Mouse (Mus musculus): ENCODE measurements around the gene Cdkal1.

The Cdkal1 gene

DNA sequence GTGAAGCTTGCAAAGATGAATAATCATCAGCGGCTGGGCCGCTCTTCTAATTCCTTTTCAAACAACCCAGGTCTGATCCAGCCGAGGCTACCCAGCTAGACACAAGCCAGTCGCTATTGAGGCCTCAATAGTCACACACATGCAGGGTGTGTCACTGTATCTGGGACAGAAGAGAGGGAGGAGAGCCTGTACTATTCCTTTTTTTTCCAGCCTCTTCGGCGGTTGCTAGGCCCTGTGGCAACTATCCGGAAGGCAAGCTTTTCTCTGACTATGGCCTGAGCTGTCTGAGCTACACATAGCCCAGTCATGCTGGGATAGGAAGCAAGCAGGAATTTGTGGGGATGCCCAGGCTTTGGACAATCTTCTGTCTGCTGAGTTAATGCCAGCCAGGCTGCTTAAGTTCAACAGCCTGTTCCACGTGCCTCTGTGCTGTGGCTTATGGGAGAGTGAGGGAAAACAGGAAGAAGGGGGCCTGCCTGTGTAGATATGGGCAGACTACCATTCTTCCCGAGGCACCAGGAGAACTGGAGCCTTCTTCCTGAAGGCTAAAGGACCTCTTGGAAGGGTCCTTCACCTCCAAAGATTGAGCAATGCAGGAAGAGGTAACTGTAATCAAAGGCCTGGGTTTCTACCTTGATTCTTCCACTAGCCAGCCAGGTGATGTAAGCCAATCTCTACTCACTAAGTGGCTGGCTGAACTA, 658.5 kb downstream of the Cdkal1 start:
- DNase-seq (ENCODE audit: low read depth, low spot score), result no peak

DNA sequence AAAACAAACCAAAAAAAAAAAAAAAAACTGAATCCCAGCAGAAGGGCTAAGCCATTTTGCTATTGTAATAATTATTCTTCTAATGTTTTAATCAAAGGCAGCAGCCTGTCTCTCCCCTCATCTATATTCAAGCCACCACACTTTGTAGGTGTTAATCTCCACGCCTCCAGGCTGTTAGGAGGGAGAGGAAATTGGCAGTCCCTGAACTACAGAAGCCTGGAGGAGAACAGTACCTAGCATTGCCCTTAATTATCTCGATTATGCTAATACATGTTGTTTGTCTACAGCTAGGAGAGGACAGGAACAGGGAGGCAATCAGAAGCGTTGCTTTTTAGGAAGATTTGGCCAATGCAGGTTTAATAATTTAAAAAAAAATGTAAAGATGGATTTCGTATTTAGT, 659.8 kb downstream of the Cdkal1 start:
- no peak for DNase-seq (ENCODE audit: low read depth, low spot score)

DNA sequence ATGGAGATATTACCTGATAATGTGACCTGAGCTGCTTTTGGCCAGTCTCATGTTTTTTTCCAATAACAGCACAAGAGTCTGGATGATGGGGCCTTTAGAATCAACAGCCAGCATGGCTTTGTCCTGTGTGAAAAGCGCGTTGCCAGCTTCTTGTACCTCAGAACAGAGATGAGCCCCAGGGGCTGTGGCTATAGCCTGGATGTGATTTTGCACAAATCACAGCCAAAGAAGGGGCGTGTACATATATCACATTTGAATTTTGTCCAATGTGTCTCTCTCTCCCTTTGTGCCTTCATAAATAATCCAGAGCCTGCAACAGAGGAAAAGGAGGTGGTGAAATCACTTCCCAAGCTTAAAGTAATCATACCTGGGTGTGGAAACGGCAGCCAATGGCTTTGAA, 660.5 kb downstream of the Cdkal1 start:
- no peak for DNase-seq (ENCODE audit: low read depth, low spot score)

DNA sequence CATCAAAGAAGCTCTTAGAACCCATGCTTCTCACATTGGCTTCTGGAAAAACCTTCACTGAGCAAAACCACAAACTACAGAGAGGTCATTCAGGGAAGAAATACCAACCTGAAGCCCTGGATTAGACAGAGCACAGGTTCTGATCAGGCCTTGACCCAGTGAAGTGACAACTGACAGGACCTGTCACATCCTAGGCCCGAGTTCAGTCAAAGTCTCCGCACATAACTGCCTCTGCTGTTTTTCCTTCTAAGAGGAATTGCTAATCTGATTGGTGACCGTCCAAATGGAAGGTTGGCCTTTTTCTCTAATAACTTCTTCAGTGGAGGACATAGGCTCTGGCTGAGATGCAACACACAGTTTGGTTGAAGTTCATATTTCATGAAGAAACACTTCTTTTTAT, 662.8 kb downstream of the Cdkal1 start:
- DNase-seq (ENCODE audit: low read depth, low spot score), result no peak

DNA sequence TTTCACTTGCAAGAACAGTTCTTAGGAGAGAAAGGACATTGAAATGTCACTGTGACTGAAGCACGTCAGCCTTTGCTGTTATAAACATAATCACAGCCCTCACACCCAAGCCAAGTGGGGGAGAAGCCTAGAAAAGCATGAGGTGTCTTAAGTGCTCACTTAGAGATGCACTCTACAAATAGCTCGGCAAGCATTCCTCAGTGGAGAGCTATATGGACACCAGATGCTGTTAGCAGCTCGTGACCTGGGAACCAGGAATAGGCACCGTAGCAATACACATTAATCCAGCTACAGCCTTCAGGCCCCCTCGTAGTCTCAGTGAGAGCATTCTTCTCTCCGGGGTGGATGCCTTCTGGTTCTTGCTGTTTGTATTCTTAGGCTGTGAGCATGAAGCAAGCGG, 664.9 kb downstream of the Cdkal1 start:
- DNase-seq (ENCODE audit: low read depth, low spot score), result peak; percentile 13

DNA sequence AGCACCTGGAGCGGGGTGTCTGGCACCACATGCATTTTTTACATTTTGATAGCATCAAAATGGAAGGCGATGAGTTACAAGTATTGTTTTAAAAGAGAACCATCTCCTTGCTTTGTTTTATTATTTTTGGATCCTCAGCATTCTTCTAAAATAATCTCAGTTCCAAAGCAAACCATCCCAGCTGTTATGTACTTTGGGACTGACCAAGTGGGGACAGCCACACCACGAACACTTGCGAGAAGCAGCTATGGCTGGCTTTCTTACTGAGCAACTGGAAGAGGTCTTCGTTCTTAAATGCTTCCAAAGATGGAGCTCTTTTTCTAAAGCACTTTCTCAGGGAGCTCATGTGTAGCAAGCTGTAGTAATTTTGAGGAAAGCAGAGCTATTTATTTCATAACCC, 668.7 kb downstream of the Cdkal1 start:
- peak; percentile 6 for DNase-seq (ENCODE audit: low read depth, low spot score)

DNA sequence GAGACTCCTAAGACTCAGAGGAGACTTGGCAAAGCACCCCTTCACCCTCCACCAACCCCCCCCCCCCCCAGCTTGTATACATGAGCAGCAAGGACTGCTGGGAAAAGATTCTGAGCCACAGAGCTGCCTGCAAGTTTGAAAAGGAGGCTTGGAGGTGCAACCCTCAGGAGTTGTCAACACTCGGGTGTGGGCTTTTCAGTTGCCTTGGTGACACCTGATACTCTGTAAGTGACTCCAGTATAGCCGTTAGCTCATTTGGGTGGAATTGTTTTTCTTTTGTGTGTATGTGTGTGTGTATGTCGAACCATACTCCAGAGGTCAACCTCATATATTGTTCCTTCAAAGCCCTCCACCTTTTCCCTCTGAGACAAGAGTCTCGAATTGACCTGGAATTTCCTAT, 669.9 kb downstream of the Cdkal1 start:
- DNase-seq (ENCODE audit: low read depth, low spot score), result no peak

DNA sequence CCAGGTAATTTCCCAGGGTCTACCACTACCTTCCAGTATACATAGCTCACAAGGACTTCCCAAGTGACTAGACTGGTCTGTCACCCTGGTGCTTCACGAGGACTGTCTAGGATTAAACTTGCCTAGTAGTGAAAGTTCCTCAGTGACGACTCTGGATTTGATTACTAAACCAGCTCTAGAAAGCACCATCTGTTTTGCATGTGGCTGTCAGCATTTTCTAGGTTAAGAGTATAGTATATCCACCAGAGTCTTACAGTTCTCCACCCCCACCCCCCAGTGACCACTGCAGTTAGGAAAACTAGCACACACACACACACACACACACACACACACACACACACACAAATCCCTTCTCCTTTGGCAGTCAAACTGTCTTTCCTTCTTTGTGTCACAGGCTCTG, 670.9 kb downstream of the Cdkal1 start:
- peak; percentile 7 for DNase-seq (ENCODE audit: low read depth, low spot score)

DNA sequence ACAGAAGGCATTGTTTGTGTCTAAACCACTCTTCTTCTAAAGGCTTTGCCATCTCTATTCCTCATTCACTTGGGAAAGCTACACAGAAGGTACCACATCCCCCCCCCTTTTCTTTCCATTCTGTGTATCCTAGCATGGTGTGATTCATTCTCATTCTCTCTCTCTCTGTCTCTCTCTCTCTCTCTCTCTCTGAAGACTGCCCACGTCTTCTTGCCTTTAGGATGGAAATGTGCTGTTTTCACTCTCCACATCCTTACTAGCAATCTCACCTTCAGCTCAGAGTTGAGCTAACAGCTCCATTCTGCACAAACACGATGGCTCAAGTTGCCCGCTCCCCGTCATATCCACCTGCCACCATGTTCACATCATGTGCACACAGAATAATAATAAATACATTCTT, 675.6 kb downstream of the Cdkal1 start:
- peak; percentile 35 for DNase-seq (ENCODE audit: low read depth, low spot score)

DNA sequence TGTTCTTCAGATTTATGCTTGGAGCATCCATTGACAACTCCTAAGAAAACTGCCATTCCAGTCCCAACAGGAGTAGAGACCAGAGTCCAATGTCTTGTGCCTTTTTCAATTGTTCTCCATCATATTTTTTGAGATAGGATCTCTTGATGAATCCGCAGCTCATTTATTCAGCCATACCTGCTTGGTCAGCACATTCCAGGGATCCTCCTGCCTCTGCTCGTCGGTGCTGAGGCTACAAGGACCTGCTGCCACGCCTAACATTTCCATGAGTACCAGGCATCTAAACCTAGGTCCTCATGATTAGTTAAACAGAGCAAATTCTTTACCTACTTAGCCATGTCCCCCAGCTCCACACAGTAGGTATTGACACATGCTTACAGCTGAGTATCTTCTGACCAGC, 676.2 kb downstream of the Cdkal1 start:
- DNase-seq (ENCODE audit: low read depth, low spot score), result no peak

DNA sequence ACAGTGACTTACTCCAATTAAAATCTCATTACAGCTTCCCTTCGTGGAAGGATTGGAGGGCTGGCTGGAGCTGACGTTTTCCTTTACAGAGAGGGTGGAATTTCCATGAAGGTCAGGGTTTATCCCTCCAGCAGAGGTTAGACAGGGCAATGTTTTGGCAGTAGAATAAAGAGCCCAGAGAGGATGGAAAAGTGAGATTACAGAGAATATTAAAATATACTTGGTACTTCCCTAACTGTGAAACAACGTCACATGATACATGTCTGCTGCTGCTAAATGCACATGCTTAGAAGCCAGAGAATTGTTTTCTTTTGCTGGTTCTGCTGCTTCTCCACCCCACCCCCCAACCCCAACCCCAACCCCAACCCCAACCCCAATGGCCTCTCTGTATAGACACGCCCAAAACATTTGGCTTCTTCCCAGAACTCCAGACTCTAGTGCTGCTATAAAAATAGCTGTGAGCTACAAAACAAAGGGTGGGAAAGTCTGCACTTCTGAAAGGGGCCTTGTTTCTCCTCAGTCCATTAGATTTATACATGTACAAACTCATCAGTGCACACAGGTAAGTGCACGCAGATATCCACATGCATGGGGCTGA, 677.5 kb downstream of the Cdkal1 start:
- DNase-seq (ENCODE audit: low read depth, low spot score), result no peak

DNA sequence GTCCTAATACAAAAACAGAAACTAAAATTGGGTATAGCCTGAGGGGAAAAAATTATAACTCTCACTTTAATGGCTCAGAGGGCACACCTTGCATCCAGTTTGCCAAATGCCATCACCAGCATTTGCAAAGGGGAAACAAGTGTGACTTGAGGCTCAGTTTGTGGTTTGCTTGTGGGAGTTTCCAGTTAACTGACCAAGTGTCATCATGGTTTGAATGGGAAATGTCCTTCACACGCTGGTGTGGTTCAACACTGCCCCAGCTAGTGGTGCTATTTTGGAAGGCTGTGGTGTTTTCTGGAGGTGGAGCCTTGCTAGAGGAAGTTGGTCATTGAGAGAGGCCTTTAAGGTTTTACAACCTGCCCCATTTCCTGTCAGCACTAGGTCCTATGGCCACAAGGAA, 686.1 kb downstream of the Cdkal1 start:
- no peak for DNase-seq (ENCODE audit: low read depth, low spot score)

DNA sequence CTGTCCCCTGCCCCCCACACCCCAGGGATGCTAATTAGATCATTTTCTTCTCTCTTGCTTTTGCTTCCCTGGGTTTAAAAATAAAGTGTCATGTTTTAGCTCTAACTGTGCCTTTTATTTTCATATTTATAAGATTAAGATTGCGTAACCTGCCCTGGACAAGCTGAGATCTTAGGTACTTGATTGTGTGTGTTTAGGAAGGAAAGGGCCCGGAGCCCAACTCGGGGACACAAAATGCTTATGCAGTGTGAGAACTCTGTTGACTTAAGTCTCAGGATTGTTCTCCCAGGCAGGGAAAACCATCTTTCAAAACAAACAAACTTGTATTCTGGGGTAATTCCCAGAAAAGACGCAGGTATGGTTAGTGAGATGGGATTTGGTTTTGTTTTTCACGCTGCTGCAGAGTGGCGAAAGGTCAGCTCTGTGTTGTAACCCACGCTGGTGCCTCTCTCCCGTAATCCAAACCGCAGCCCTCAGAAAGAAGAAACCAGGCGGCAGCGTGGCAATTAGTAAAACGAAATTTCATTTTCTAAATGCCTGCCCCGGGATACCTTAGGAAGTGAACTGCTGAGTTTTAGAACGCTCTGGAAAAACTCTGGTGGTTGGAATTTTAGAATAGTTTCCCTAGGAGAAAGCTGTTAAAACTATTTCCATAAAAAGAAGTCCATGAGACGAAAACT, 690.5 kb downstream of the Cdkal1 start:
- no peak for DNase-seq (ENCODE audit: low read depth, low spot score)

DNA sequence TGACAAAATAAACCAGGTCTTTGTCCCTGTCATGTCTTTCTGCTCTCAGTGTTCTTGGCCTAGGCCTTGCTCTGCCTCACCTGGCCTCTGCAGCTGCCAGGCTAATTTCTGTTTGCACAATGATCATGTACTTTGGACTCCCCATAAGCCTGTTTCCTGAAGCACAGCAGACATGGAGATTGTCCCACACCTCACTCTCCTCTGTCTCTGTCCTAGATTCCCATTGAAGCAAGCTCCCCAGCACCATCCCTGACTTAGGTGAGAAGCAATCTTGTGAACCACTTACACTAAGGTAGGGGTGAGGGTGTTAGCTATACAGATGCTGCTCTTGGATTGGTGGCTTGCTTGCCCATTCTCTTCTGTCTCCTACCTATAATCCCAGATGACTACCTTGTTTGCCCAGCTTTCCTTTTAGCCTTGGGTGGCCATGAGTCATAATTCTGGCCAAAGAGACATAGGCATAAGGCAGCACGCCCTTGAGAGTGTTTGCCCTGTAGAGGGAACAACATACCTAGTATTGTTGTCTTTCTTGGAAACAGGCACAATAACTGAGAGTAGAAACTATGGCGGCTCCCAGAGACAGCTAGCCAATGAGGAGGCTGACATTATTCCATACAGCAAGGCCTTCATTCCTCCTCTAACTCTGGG, 692.5 kb downstream of the Cdkal1 start:
- peak; percentile 10 for DNase-seq (ENCODE audit: low read depth, low spot score)

DNA sequence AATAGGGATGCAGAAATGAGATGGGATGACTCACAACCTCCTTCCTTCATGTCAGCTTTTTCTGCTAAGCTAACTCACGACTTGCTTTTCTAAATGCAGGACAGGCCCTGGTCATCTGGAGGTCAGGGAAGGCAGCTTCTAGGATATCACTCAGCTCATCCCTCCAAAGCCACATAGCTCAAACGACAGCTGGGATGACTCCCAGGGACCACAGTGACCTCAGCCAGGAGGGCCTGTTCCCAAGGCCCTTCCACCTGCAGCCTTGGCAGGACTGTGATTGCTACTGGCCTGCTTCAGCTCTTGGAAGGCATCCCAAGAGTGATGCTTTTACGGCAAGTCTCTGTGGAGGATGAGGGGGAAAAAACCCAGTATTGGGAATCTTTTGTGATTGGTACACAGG, 693.0 kb downstream of the Cdkal1 start:
- peak; percentile 83 for DNase-seq (ENCODE audit: low read depth, low spot score)

DNA sequence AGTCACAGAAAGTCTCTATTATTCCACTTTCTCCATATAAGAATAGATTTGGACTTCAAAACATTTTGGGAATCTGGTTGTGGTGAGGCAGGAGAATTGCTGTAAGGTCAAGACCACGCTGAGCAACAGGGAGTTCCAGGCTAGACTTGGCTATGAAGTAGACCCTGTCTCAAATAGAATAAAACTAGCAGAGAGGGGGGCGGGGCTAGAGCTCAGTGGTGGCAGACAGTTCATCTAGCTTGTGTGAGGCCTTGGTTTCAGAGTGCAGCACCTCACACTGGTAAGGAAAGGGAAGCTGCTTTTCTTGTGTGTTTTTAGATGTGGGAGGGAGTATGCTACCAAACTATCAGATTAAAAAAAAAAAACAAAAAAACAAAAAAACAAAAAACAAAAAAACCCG, 694.0 kb downstream of the Cdkal1 start:
- DNase-seq (ENCODE audit: low read depth, low spot score), result no peak

DNA sequence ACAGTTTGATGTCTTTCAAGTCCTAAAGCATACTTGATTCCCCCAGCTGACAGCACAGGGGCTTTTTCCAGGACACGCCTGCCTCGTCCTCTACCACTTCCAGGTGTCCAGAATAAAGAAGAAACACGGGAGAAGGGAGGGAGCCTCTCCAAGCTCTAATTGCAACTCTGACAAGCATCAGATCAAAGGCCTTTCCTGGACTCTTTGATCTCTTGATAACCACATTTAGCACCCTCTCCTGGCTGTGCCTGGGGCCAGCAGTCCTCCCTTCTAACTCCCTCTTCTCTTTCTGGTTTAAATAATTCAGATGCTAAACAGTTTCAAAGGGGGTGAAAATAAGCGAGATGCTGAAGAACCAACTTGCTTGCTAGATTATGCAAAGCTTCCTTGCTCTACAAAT, 698.8 kb downstream of the Cdkal1 start:
- peak; percentile 33 for DNase-seq (ENCODE audit: low read depth, low spot score)

DNA sequence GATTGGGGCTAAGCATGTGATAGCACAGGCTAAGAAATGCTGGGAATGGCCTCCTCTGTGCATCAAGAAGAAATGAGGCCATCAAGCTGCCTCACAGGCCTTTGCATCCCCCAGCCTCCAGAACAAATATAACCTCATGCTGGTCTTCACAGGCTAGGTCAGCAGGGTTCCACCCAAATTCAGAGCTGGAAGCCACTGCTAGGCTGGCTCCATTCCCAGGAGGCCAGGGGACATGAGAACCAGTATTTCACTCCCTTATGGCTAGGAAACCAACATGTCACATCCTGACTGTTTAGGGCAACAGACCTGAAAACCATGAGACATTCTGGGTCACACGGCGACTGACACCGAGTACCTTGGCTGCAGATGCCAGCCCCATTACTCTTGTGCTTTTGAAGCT, 700.2 kb downstream of the Cdkal1 start:
- DNase-seq (ENCODE audit: low read depth, low spot score), result peak; percentile 79

DNA sequence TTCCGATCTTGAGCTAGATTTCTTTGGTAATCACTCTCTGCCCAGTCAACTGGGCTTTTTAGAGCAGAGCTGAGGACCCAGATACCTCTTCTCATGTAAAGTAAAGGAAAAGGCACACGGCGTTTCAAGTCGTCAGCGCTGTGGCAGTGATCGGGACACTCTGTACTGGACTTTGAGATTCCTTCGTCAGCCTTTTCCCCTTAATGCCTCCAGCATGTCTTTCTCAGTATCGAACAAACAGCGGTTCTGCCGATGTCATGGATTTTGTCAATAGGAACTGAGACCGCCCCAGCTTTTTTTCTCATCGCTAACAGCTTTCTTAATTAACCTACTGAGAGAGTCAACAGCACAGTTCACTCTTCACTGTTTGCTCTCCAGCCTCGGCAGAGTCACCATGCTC, 705.4 kb downstream of the Cdkal1 start:
- no peak for DNase-seq (ENCODE audit: low read depth, low spot score)

DNA sequence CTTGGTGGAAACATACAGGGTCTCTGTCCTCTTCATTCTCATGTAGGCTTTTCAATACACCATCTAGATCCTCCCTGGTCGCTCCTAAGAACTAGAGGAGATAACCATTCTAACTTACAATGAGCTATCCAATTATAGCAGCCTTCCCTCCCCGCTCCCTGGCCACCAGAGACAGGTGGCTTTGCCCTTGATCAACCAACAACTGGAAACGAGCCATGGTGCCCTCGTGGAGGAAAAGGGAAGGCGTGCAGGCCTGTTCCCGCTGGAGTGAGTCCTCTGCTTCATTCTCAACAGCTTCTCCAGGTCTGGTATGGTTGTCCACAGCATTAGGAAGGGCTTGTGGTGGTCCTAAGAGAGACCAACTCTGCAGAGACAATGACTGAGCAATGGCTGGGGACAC, 706.1 kb downstream of the Cdkal1 start:
- DNase-seq (ENCODE audit: low read depth, low spot score), result no peak

DNA sequence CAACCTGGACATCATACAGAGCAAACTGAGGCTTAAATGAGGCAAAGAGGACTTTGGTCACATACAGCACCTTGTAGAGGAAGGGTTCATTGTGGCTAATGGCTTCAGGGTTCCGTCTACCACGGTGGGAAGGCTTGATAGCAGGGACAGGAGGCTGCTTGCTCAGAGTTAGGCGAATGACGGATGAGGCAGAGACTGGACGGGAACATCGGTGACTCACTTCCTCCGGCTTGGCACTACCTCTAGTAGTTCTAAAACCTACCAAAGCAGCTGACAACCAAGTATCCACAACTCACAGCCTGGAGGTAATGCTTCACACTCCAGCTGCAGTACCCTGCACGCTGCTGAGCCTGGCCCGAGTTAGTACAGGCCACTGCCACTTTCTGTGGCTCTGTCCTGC, 706.9 kb downstream of the Cdkal1 start:
- DNase-seq (ENCODE audit: low read depth, low spot score), result peak; percentile 20
